Comparison of ENCODE assay signal across 12 mouse cellular contexts in genomic region chr11:98244415-98244814, GRCm38 (mm10).
"Had no signal": no experiment of that assay in that cellular context is flagged by ENCODE, and none has a peak within 500 bp of the region (broad histone marks: within the 10 kb centered on the region; RNA-seq: fewer than 3 reads in every experiment).

No protein-coding gene starts in this region.

- H3K27ac ChIP-seq: kidney, postnatal 0 days; limb, embryonic 12.5 days; lung, embryonic 15.5 days; macrophage; neural tube, embryonic 12.5 days had no signal

- H3K4me1 ChIP-seq: limb, embryonic 12.5 days; lung, embryonic 15.5 days; neural tube, embryonic 12.5 days had no signal

- H3K4me3 ChIP-seq: limb, embryonic 12.5 days; lung, embryonic 15.5 days; neural tube, embryonic 12.5 days had no signal

- H3K27me3 ChIP-seq: limb, embryonic 12.5 days; lung, embryonic 15.5 days; neural tube, embryonic 12.5 days had no signal

- DNase-seq: kidney, adult 11 months; kidney, adult 9 months; kidney, postnatal 36 days; layer of hippocampus, adult 9-11 months; layer of hippocampus, postnatal 36 days; lung, postnatal 14 days; midbrain, embryonic 14.5 days had no signal

- H3K4me2 ChIP-seq: limb, embryonic 12.5 days; lung, embryonic 15.5 days; neural tube, embryonic 12.5 days had no signal

- H3K9me3 ChIP-seq: limb, embryonic 12.5 days; lung, embryonic 15.5 days; neural tube, embryonic 12.5 days had no signal

- H3K9ac ChIP-seq: limb, embryonic 12.5 days; lung, embryonic 15.5 days; neural tube, embryonic 12.5 days had no signal
